Mouse (Mus musculus) neural tube, embryonic 12.5 days (tissue): ENCODE results near the gene Tmub1. TPM values are rescaled to one million over a fixed set of nuclear protein-coding genes. Genes with fewer than 3 reads are reported as not detected.

Experiments
- ATAC-seq: fragments of 200-750 bp; cut with Nextera tagmentation; 2 replicates; pipeline ENCODE4 v1.8.0; 2017; ENCODE audit warnings: low read depth, mild to moderate bottlenecking, moderate TSS enrichment, moderate library complexity; ENCODE audit not compliant: low FRiP score
- H3K27ac ChIP-seq: fragments of 300-500 bp; sonication (generic); 2 replicates; pipeline ENCODE4 v1.5.1; 2016
- H3K27me3 ChIP-seq: fragments of 300-500 bp; sonication (generic); replicated peaks from 2 replicates; pipeline ENCODE4 v1.6.1; 2016; ENCODE audit warnings: mild to moderate bottlenecking
- H3K36me3 ChIP-seq: fragments of 300-500 bp; sonication (generic); 2 replicates; pipeline ENCODE4 v1.6.1; 2016; ENCODE audit warnings: mild to moderate bottlenecking
- H3K4me1 ChIP-seq: fragments of 300-500 bp; sonication (generic); 2 replicates; pipeline ENCODE4 v1.6.1; 2016
- H3K4me2 ChIP-seq: fragments of 300-500 bp; sonication (generic); replicated peaks from 2 replicates; pipeline ENCODE4 v1.6.1; 2016; ENCODE audit warnings: mild to moderate bottlenecking
- H3K4me3 ChIP-seq: fragments of 300-500 bp; sonication (generic); 2 replicates; pipeline ENCODE4 v1.5.1; 2016
- H3K9ac ChIP-seq: fragments of 300-500 bp; sonication (generic); 2 replicates; pipeline ENCODE4 v1.6.1; 2016; ENCODE audit warnings: mild to moderate bottlenecking
- H3K9me3 ChIP-seq: fragments of 300-500 bp; sonication (generic); 2 replicates; pipeline ENCODE4 v1.6.1; 2016; ENCODE audit warnings: mild to moderate bottlenecking
- WGBS: fragments of 180-500 bp; shearing (Covaris S2); methylation state at CpG from one replicate; pipeline ENCODE4 v1.1.7; 2016; 5-methylcytosine and 5-hydroxymethylcytosine counted together
- polyA plus RNA-seq: library from polyadenylated mRNA; unstranded; fragments of >200 nt; fragmentation: Nextera tagmentation; extraction: Ambion mirVana; gene quantifications from 2 replicates; pipeline ENCODE4 v1.2.1, GENCODE M21; 2016

The Tmub1 gene
- polyA plus RNA-seq, result 35.3 and 40.0 TPM in 2 replicates

DNA sequence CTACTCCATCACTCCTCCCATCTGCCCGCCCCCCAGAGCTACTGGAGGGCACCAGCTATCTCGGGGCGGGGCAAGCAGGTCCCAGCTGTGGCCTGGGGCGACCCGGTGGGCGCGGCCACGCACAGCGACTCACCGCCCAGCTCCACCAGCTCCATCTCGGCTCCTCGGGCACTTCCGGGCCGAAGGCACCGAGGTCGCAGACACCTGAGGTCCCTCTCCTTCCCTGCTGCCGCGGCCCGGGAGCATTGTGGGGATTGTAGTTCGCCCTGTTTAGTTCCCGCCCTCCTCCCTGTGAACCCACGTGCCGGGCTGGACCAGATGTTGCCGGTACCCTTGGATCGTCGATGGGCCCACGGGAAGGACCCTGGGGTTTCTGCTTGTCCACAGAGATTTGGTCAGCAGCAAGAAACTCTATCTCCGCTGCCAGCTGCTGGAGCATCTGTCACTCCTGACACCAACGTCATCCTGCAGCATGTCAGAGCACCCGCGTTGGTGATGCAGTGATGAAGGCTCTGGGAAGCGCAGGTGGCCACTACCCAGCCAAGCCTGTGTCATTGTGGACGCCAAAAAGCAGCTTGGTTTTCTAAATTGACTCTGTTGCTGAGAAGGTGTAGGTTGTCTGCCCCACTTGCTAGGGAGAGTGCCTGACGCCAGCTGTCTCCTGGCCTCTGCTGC lies at the start of gene Tmub1:
Gene Tmub1 (minus strand): TSS at position 231 of the 675 bp plus-strand sequence.
- peak; percentile 52 for ATAC-seq
- WGBS, result 2% methylated on average over 34 of the region's 34 CpGs
- peak within 1 kb of the TSS; percentile 87 for H3K4me2 ChIP-seq
- no peaks in the 10 kb centered on the region for H3K27me3 ChIP-seq
- no peaks in the 10 kb centered on the region for H3K9me3 ChIP-seq
- H3K4me1 ChIP-seq, result peaks cover 39% of the 10 kb centered on the region
- H3K27ac ChIP-seq, result no peak within 1 kb of the TSS
- peak within 1 kb of the TSS; percentile 65 for H3K4me3 ChIP-seq
- peaks cover 9% of the 10 kb centered on the region; the same call in 1 of the 2 replicates for H3K36me3 ChIP-seq
- peak within 1 kb of the TSS; percentile 65 for H3K9ac ChIP-seq

DNA sequence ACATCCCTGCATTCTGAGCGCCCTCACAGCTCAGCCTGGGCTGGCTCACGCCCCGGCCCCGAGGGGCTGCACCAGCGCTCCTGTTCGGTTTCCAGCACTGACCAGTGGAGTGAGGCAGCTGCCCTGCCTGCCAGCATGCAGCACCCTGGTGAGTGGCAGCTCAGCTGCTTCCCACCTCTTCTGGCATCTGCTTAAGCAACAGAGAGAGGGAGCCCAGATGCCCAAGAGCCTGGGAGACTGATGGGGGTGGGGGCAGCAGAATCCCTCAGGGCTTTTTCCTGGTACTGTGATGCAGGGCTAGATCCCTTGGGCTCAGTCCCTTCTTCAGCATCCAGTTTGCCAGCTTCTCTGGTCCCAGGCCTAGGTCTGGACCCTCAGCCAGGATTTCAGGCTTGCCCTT lies 49.1 kb upstream of the Tmub1 start:
- H3K4me1 ChIP-seq, result peaks cover 50% of the 10 kb centered on the region
- H3K4me2 ChIP-seq, result no peak overlapping the region
- no peaks in the 10 kb centered on the region for H3K9me3 ChIP-seq
- ATAC-seq, result no peak
- H3K4me3 ChIP-seq, result no peak overlapping the region
- 0 out of 2 replicates have a peak overlapping the region, but pooled peaks have one; percentile 46 for H3K27ac ChIP-seq
- peaks cover 85% of the 10 kb centered on the region for H3K36me3 ChIP-seq
- 62% methylated on average over 6 of the region's 6 CpGs for WGBS
- H3K9ac ChIP-seq, result no peak overlapping the region
- no peaks in the 10 kb centered on the region for H3K27me3 ChIP-seq

DNA sequence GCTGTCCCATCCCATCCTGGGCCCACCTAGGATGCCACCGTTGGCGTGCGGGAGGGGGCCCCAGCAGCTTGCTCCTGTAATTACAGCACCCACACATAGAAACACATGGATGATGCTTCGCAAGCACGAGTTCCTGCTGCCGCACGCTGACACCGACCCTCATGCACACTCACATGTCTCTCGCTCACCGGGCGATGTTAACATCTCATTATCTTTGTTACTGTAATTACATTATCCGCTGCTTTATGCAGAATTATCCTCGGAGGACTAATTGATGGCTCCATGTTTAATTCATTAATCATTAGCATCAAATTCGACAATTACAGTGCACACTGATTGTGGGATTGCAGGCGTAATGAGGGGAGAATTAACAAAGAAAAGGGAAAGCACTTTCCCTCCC lies 47.4 kb upstream of the Tmub1 start:
- Histone ChIP-seq H3K4me3 (no peak overlapping the region), H3K27me3 (no peaks in the 10 kb centered on the region), H3K4me1 (peaks cover 50% of the 10 kb centered on the region), H3K36me3 (peaks cover 82% of the 10 kb centered on the region), H3K9me3 (no peaks in the 10 kb centered on the region), H3K9ac (no peak overlapping the region), H3K27ac (no peak overlapping the region), H3K4me2 (no peak overlapping the region)
- peak; percentile 11; the same call in 1 of the 2 replicates for ATAC-seq
- WGBS, result 62% methylated on average over 15 of the region's 15 CpGs

DNA sequence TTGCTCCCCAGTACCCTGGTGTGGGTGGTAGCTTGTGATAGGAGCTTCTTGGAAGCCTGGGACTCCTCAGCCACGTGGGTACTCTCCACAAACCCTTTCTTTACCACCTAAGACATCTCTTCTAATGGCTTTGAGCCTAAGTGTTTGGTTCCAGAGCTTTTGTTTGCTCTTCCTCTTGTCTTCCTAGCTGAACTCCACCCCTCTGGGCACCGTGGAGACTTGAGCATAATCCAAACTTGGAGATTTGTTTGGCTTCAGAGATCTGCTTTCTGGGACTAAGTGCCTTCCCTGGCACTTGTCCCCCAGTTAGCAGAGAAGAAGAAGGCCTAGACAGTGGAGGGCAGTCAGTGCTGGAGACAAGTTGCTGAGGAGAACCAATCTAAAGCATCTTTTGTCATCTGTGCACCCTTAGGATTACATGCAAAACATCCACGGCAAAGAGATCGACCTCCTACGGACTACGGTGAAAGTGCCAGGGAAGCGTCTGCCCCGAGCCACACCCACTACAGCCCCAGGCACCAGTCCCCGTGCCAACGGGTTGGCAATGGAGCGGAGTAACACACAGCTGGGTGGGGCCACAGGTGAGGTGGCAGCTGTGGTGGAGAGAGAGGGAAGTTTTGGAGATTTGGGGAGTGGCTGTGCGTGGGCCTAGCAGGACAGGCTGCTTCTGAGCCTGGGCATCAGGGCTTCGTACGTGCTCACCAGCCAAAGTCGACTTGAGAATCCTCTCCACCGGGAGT lies 45.1 kb upstream of the Tmub1 start:
- Histone ChIP-seq H3K27me3 (no peaks in the 10 kb centered on the region), H3K9ac (no peak overlapping the region), H3K36me3 (peaks cover 83% of the 10 kb centered on the region), H3K4me3 (no peak overlapping the region), H3K27ac (no peak overlapping the region), H3K4me2 (no peak overlapping the region), H3K9me3 (no peaks in the 10 kb centered on the region), H3K4me1 (peaks cover 34% of the 10 kb centered on the region)
- ATAC-seq, result no peak
- 89% methylated on average over 16 of the region's 16 CpGs for WGBS

DNA sequence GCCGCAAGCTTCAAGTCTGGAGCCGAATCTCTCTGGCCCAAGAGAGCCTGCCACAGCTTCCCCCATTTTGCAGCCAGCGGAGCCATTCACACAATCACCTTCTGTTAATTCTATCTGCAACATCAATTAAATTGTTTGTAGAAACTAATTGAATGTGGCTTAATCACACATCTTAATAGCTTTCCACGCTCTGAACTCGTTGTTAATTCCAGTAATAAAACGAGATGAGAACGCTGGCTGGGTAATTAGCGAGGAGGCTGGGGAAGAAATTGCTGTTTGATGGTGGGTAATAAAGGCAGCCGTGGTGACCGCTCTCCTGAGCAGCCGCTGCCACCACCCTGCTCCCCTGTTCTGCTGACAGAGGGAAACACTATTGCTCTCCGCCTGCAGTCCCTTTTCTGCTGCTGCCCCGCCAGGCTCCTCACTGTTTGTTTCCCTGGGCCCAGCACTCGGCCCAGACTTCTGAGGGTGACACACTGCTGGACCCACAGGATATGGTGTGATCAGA lies 42.8 kb upstream of the Tmub1 start:
- Histone ChIP-seq H3K27me3 (no peaks in the 10 kb centered on the region), H3K4me3 (no peak overlapping the region), H3K4me2 (no peak overlapping the region), H3K27ac (peak overlapping the region; percentile 32; the same call in 1 of the 2 replicates), H3K9ac (no peak overlapping the region), H3K36me3 (peaks cover 76% of the 10 kb centered on the region), H3K4me1 (peaks cover 33% of the 10 kb centered on the region), H3K9me3 (no peaks in the 10 kb centered on the region)
- ATAC-seq, result no peak
- WGBS, result 24% methylated on average over 14 of the region's 14 CpGs

DNA sequence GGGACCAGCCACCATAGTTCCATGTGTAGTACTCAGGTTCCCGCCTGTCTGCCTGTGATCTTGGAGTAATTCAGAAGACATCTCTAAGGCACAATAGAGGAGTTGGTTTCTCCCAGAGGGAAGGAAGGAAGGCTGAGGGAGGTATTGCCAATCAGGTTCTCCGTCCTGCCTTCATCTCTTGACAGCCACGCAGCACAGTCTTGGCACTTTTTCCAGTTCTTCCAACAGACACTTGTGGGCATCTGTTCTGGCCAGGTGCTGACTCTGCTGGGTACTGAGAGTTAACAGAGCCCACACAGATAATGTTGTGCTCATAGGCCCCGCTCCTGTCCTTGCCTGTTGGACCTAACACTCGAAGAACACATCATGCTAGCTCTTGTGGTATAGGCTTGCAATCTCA lies 39.1 kb upstream of the Tmub1 start:
- H3K27me3 ChIP-seq, result peaks cover 5% of the 10 kb centered on the region; the same call in 1 of the 2 replicates
- no peak for ATAC-seq
- H3K9ac ChIP-seq, result no peak overlapping the region
- no peaks in the 10 kb centered on the region for H3K9me3 ChIP-seq
- H3K4me2 ChIP-seq, result no peak overlapping the region
- no peak overlapping the region for H3K4me3 ChIP-seq
- 94% methylated on average over 5 of the region's 5 CpGs for WGBS
- H3K36me3 ChIP-seq, result peaks cover 72% of the 10 kb centered on the region
- no peak overlapping the region for H3K27ac ChIP-seq
- H3K4me1 ChIP-seq, result peaks cover 52% of the 10 kb centered on the region

DNA sequence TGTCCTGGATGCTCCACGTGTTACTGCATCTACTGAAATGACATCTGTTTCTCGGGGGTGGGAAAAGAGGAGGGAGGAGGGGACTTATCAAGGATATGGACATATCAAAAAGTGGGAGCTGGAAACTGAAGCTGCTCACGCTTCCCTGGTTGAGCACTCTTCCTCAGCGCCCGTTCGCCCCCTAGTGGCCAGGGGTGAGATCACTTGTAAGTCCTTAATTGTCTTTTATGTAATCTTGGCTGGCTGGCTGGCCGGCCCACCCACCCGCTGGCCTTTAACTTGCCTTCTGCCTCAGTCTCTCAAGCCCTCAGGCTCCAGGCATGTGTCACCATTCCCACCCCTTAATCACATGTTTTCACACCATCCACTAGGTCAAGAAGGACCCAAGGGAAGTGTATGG lies 38.4 kb upstream of the Tmub1 start:
- H3K4me1 ChIP-seq, result peaks cover 56% of the 10 kb centered on the region
- no peaks in the 10 kb centered on the region for H3K9me3 ChIP-seq
- no peak overlapping the region for H3K4me2 ChIP-seq
- WGBS, result 3% methylated on average over 8 of the region's 8 CpGs
- H3K27me3 ChIP-seq, result peaks cover 5% of the 10 kb centered on the region; the same call in 1 of the 2 replicates
- H3K9ac ChIP-seq, result no peak overlapping the region
- no peak overlapping the region for H3K4me3 ChIP-seq
- peaks cover 68% of the 10 kb centered on the region for H3K36me3 ChIP-seq
- ATAC-seq, result no peak
- no peak overlapping the region for H3K27ac ChIP-seq

DNA sequence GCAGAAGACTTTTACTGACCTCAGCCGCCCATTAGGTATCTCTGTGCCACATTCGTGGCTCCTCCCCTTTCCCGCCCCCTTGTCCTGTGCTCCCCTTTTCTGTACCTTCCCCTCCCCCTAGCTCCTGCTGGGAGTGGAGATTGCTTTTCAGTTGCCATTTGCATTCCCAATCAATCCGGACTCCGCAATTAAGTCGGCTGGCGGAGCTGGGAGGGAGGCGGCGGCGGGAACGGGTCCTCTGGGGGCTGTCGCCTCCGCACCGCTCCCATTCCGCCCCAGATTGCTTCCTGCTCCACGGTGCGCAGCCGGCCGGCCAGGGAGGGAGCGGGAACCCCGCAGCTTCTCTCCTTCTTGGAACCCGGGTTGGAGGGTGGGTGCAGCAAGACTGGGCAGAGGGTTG lies 37.3 kb upstream of the Tmub1 start:
- peaks cover 71% of the 10 kb centered on the region for H3K36me3 ChIP-seq
- peaks cover 58% of the 10 kb centered on the region for H3K4me1 ChIP-seq
- no peak overlapping the region for H3K4me3 ChIP-seq
- H3K9me3 ChIP-seq, result no peaks in the 10 kb centered on the region
- peaks cover 5% of the 10 kb centered on the region; the same call in 1 of the 2 replicates for H3K27me3 ChIP-seq
- peak overlapping the region; percentile 62; the same call in 1 of the 2 replicates for H3K27ac ChIP-seq
- peak overlapping the region; percentile 52 for H3K4me2 ChIP-seq
- ATAC-seq, result peak; percentile 29
- H3K9ac ChIP-seq, result peak overlapping the region; percentile 26; the same call in 1 of the 2 replicates
- WGBS, result 11% methylated on average over 22 of the region's 22 CpGs

DNA sequence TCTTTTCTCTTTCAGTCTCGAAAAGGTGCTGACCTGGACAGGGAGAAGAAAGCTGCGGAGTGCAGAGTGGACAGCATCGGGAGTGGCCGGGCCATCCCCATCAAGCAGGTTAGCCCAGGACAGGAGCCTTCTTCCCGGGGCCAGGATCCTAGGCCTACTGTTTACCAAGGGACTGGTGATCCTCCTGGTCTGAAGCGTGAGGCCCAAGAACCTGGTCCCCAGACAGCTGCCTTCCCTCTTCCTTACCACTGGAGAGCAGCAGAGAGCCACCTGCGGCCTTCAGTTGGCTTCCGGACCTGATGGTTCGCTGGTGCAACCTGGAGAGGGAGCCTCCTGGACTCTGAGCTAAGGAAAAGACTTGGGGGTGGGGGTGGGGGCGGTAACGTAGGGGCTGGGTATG lies 35.7 kb upstream of the Tmub1 start:
- H3K4me3 ChIP-seq, result no peak overlapping the region
- peaks cover 5% of the 10 kb centered on the region; the same call in 1 of the 2 replicates for H3K27me3 ChIP-seq
- ATAC-seq, result peak; percentile 14
- 22% methylated on average over 11 of the region's 11 CpGs for WGBS
- H3K9ac ChIP-seq, result no peak overlapping the region
- H3K9me3 ChIP-seq, result no peaks in the 10 kb centered on the region
- H3K36me3 ChIP-seq, result peaks cover 70% of the 10 kb centered on the region
- H3K27ac ChIP-seq, result no peak overlapping the region
- peaks cover 57% of the 10 kb centered on the region for H3K4me1 ChIP-seq
- no peak overlapping the region for H3K4me2 ChIP-seq

DNA sequence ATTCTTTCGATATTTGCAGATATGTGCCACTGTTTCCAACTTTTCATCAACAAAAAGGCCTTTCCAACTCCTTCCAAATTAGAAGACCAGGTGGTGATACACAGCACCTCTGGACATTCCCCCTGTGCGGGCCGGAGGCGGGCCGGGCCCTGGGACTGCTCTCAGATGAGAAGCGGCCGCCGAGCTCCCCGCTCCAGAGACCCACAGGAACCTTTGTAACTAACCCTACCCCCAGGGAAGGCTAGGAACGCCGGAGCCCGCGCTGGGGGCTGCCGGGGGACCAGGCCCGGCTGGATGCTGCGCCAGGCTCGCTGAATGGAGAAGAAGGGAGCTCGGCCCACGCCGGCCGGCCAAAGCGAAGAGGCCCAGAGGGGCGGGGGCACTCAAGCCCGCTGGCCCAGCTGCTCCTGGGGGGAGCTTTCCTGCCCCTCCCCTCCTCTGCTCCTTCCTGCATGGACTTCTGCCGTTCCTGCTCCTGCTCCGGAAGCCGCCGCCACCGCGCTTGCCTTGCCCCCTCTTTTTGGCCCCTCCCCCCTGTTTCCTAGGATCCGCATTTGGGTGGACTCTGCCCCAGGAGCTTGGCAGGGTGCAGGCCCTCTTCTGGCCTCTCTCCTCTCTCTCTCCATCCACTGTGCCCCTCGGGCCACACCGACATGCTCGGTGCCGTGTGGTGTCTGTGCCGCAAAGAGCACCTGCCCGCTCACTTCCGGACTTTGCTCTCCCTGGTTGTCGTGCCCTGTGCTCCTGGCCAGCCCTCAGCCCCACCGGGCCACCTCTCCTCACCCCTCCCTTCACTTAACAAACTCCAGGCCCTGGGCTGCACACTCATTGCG lies 34.8 kb upstream of the Tmub1 start:
- H3K9ac ChIP-seq, result 0 out of 2 replicates have a peak overlapping the region, but pooled peaks have one; percentile 35
- no peak for ATAC-seq
- WGBS, result 52% methylated on average over 41 of the region's 41 CpGs

DNA sequence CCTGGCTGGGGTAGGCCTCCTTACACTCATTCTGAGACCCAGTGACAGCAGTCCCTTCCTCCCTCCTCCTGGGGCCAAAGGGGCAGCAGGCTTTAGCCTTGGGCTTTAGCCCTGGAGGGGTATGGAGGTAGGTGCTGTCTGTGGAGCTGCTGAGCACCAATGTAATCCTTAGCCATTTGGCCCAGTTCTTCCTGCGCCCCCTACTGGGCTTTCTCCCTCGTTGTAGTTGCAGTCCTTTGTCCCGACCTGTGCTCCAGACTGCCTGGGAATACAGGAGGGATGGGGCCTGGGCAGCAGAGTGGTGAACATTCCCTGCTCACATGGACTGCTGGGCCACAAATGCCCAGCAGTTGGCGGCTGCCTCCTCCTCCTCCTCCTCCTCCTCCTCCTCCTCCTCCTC lies 34.0 kb upstream of the Tmub1 start:
- Histone ChIP-seq H3K9me3 (no peaks in the 10 kb centered on the region), H3K9ac (no peak overlapping the region), H3K27ac (no peak overlapping the region), H3K36me3 (peaks cover 71% of the 10 kb centered on the region), H3K4me2 (no peak overlapping the region), H3K27me3 (peaks cover 5% of the 10 kb centered on the region; the same call in 1 of the 2 replicates), H3K4me3 (no peak overlapping the region), H3K4me1 (peaks cover 47% of the 10 kb centered on the region)
- peak; percentile 21; the same call in 1 of the 2 replicates for ATAC-seq
- 8% methylated on average over 4 of the region's 4 CpGs for WGBS

More for the DNA sequence above, 34.8 kb upstream of the Tmub1 start:
- Histone ChIP-seq H3K27me3 (peaks cover 5% of the 10 kb centered on the region; the same call in 1 of the 2 replicates), H3K4me1 (peaks cover 49% of the 10 kb centered on the region), H3K36me3 (peaks cover 70% of the 10 kb centered on the region), H3K4me2 (no peak overlapping the region), H3K9me3 (no peaks in the 10 kb centered on the region), H3K4me3 (no peak overlapping the region), H3K27ac (no peak overlapping the region)
